Mouse (Mus musculus) liver, postnatal 0 days (tissue): ENCODE measurements around the gene Gls2. TPM values are rescaled to one million over a fixed set of nuclear protein-coding genes. Genes with fewer than 3 reads are reported as not detected.

Experiments
- ATAC-seq: fragments of 200-750 bp; cut with Nextera tagmentation; 2 replicates; pipeline ENCODE4 v1.8.0; 2017; ENCODE audit warnings: mild to moderate bottlenecking, moderate library complexity
- DNase-seq: peaks from one replicate; pipeline ENCODE4 v3.0.0-alpha.2; 2016
- H3K27ac ChIP-seq: fragments of 300-500 bp; sonication (generic); 2 replicates; pipeline ENCODE4 v1.5.1; 2014; ENCODE audit warnings: antibody characterized with exemption, moderate library complexity, mild to moderate bottlenecking, low read depth
- H3K27me3 ChIP-seq: fragments of 300-500 bp; sonication (generic); 2 replicates; pipeline ENCODE4 v1.6.1; 2014; ENCODE audit warnings: low read length, control low read depth, mixed read lengths; ENCODE audit not compliant: insufficient read depth
- H3K36me3 ChIP-seq: fragments of 300-500 bp; sonication (generic); replicated peaks from 2 replicates; pipeline ENCODE4 v1.6.1; 2014; ENCODE audit warnings: mild to moderate bottlenecking, control low read depth, low read length, moderate library complexity, mixed read lengths; ENCODE audit not compliant: insufficient read depth
- H3K4me1 ChIP-seq: fragments of 300-500 bp; sonication (generic); 2 replicates; pipeline ENCODE4 v1.6.1; 2014; ENCODE audit warnings: antibody characterized with exemption, mild to moderate bottlenecking, control low read depth; ENCODE audit not compliant: insufficient read depth
- H3K4me2 ChIP-seq: fragments of 300-500 bp; sonication (generic); 2 replicates; pipeline ENCODE4 v1.6.1; 2014; ENCODE audit warnings: low read depth, mild to moderate bottlenecking, low read length, moderate library complexity, mixed read lengths
- H3K4me3 ChIP-seq: fragments of 300-500 bp; sonication (generic); 2 replicates; pipeline ENCODE4 v1.5.1; 2014; ENCODE audit warnings: low read depth, low read length
- H3K9ac ChIP-seq: fragments of 300-500 bp; sonication (generic); replicated peaks from 2 replicates; pipeline ENCODE4 v1.6.1; 2014; ENCODE audit warnings: mild to moderate bottlenecking, moderate library complexity
- H3K9me3 ChIP-seq: fragments of 300-500 bp; sonication (generic); 2 replicates; pipeline ENCODE4 v1.6.1; 2016; ENCODE audit warnings: mild to moderate bottlenecking, control low read depth, low read length, mixed read lengths
- CTCF ChIP-seq: sonication (generic); IDR thresholded peaks from 2 replicates; pipeline ENCODE4 v1.5.1; 2016; ENCODE audit warnings: antibody characterized with exemption, low read depth
- EP300 ChIP-seq: IDR thresholded peaks from 2 replicates; pipeline ENCODE4 v1.6.1; 2016; ENCODE audit warnings: antibody characterized with exemption, low read depth, mild to moderate bottlenecking
- WGBS: fragments of 180-500 bp; shearing (Covaris S2); extraction: QIAGEN DNeasy Blood & Tissue Kit; methylation state at CpG from one replicate; pipeline ENCODE4 v1.1.7; 2014; ENCODE audit not compliant: insufficient replicate concordance; 5-methylcytosine and 5-hydroxymethylcytosine counted together
- polyA plus RNA-seq: library from polyadenylated mRNA; unstranded; fragments of >200 nt; fragmentation: Nextera tagmentation; extraction: Ambion mirVana; gene quantifications from 2 replicates; pipeline ENCODE4 v1.2.1, GENCODE M21; 2015

Gls2 gene
- polyA plus RNA-seq, 1 experiment from 2014 or later: 48.8 TPM

DNA sequence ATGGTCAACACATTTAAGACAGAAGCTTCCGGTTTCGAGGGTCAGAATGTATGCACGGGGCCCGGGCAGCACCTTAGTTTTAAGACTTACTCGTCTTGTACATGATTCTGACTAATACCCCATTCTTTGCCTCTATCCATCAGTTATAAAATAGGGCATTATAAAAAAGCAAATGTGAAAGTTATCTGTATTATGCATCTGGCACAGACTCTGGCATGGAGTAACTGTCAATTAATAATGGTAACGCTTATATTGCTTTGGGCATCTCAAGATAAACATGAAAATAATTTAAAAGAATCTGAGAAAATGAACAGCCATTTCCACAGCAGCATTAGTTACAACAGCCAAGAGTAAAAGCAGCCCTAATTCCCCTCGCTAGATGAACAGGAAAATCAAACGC is 33.8 kb downstream of the Gls2 start:
- Histone ChIP-seq H3K4me1 (peaks cover 12% of the 10 kb centered on the region), H3K4me3 (no peak overlapping the region), H3K4me2 (no peak overlapping the region), H3K27me3 (no peaks in the 10 kb centered on the region), H3K9me3 (no peaks in the 10 kb centered on the region), H3K9ac (no peak overlapping the region), H3K36me3 (no peaks in the 10 kb centered on the region), H3K27ac (no peak overlapping the region)
- DNase-seq (no peak), ATAC-seq (no peak)
- TF ChIP-seq CTCF (no peak), EP300 (peak; percentile 71)
- 83% methylated on average over 8 of the region's 8 CpGs for WGBS

- H3K36me3 ChIP-seq: no peaks in the 10 kb centered on the region
- no peak for ATAC-seq
- no peaks in the 10 kb centered on the region for H3K9me3 ChIP-seq
- peak overlapping the region; percentile 84 for H3K4me2 ChIP-seq
- DNase-seq: no peak
- TF ChIP-seq EP300: no peak
- TF ChIP-seq CTCF: no peak
- H3K4me3 ChIP-seq: peak overlapping the region; percentile 70; the same call in 1 of the 2 replicates
- 51% methylated on average over 12 of the region's 12 CpGs for WGBS
- peaks cover 12% of the 10 kb centered on the region for H3K4me1 ChIP-seq
- H3K27ac ChIP-seq: peak overlapping the region; percentile 93
- H3K9ac ChIP-seq: peak overlapping the region; percentile 83; the same call in 1 of the 2 replicates
- H3K27me3 ChIP-seq: no peaks in the 10 kb centered on the region
Measured at GRCm38 (mm10) chr10:128230582-128230981, 36.3 kb downstream of the Gls2 start.

GRCm38 (mm10) chr10:128231146-128231545 is 36.9 kb downstream of the Gls2 start:
- Histone ChIP-seq H3K27ac (peak overlapping the region; percentile 93), H3K9ac (peak overlapping the region; percentile 83)
- WGBS: 5% methylated on average over 5 of the region's 5 CpGs

DNA sequence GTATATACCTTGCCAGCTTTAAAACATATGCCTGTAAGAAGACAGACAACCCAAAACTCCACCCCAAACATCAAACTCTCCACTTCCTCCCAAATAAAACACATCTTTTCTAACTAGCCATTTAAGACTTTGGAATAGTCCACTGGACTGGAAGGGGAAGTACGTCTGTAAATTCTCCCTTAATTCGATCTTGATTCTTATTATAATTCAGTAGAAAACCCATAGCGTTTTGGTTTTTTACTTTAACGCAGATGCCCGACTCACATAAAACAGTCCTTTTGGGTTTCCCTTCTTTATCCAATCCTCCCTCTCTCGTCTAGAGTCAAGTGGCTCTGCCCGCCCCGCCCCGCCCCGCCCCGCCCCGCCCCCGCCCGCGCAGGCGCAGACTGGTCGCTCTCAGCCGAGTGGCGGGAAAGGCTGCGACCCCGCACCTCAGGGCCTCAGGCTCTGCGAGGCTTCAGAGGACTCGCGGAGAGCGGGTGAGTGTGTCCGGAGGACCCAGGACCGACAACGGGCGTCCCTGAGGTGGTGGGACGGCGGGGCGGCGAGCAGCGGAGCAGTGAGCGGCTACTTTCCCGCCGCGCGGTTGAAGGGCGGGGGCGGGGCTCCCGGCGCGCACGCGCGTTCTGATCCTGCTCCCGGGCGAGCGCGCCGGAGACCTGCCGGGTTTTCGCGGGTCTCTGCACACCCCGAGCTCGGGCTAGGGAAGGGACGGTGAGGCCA is 37.6 kb downstream of the Gls2 start, which contains the start of gene Timeless:
Gene Timeless, plus strand, starts transcription at position 369 of the 723 bp plus-strand sequence.
- Histone ChIP-seq H3K9me3 (no peaks in the 10 kb centered on the region), H3K27me3 (no peaks in the 10 kb centered on the region), H3K9ac (peak within 1 kb of the TSS; percentile 83), H3K27ac (peak within 1 kb of the TSS; percentile 93), H3K36me3 (no peaks in the 10 kb centered on the region), H3K4me1 (peaks cover 12% of the 10 kb centered on the region), H3K4me2 (peak within 1 kb of the TSS; percentile 84), H3K4me3 (peak within 1 kb of the TSS; percentile 70)
- under 1% methylated on average over 51 of the region's 58 CpGs for WGBS
- ATAC-seq: peak; percentile 95
- peak; percentile 92 for DNase-seq
- TF ChIP-seq EP300 (no peak; the same call in none of the 2 replicates), CTCF (no peak)

More at GRCm38 (mm10) chr10:128231146-128231545, 36.9 kb downstream of the Gls2 start:
- Histone ChIP-seq H3K36me3 (no peaks in the 10 kb centered on the region), H3K27me3 (no peaks in the 10 kb centered on the region), H3K4me1 (peaks cover 12% of the 10 kb centered on the region), H3K9me3 (no peaks in the 10 kb centered on the region), H3K4me3 (peak overlapping the region; percentile 70), H3K4me2 (peak overlapping the region; percentile 84)
- no peak for ATAC-seq
- no peak for TF ChIP-seq EP300
- no peak for TF ChIP-seq CTCF
- DNase-seq: no peak

GRCm38 (mm10) chr10:128232420-128232985 is 38.2 kb downstream of the Gls2 start:
- peak overlapping the region; percentile 93 for H3K27ac ChIP-seq
- peak overlapping the region; percentile 83 for H3K9ac ChIP-seq
- under 1% methylated on average over 14 of the region's 14 CpGs for WGBS
- ATAC-seq: peak; percentile 64
- H3K4me2 ChIP-seq: peak overlapping the region; percentile 84
- H3K4me3 ChIP-seq: peak overlapping the region; percentile 70
- H3K36me3 ChIP-seq: no peaks in the 10 kb centered on the region
- no peaks in the 10 kb centered on the region for H3K9me3 ChIP-seq
- TF ChIP-seq CTCF (peak; percentile 92), EP300 (no peak)
- DNase-seq: peak; percentile 52
- peaks cover 12% of the 10 kb centered on the region for H3K4me1 ChIP-seq
- no peaks in the 10 kb centered on the region for H3K27me3 ChIP-seq

GRCm38 (mm10) chr10:128236321-128236720 is 42.1 kb downstream of the Gls2 start:
- no peaks in the 10 kb centered on the region for H3K27me3 ChIP-seq
- no peak overlapping the region for H3K4me3 ChIP-seq
- no peak overlapping the region for H3K27ac ChIP-seq
- H3K4me1 ChIP-seq: peaks cover 3% of the 10 kb centered on the region; the same call in 1 of the 2 replicates
- no peak overlapping the region for H3K4me2 ChIP-seq
- no peaks in the 10 kb centered on the region for H3K9me3 ChIP-seq
- H3K36me3 ChIP-seq: peaks cover 15% of the 10 kb centered on the region
- ATAC-seq: no peak
- WGBS: 77% methylated on average over 4 of the region's 4 CpGs
- TF ChIP-seq CTCF (no peak), EP300 (no peak)
- DNase-seq: no peak
- H3K9ac ChIP-seq: no peak overlapping the region
